Mouse (Mus musculus): ENCODE data around the gene Mindy4b-ps.

Mindy4b-ps gene

GRCm38 (mm10) chr3:58785863-58786262 lies 36.2 kb downstream of the Mindy4b-ps start:
- no peak for DNase-seq (ENCODE audit: low read depth, low spot score)

- DNase-seq (ENCODE audit: low read depth, low spot score), result peak; percentile 16
These were observed 37.7 kb downstream of the Mindy4b-ps start for GRCm38 (mm10) chr3:58784219-58785092.

GRCm38 (mm10) chr3:58783602-58784218 lies 38.4 kb downstream of the Mindy4b-ps start:
- no peak for DNase-seq (ENCODE audit: low read depth, low spot score)

GRCm38 (mm10) chr3:58756429-58756828 lies 65.7 kb downstream of the Mindy4b-ps start:
- no peak for DNase-seq (ENCODE audit: low read depth, low spot score)

GRCm38 (mm10) chr3:58755769-58756168 lies 66.3 kb downstream of the Mindy4b-ps start:
- no peak for DNase-seq (ENCODE audit: low read depth, low spot score)

GRCm38 (mm10) chr3:58754361-58754760 lies 67.8 kb downstream of the Mindy4b-ps start:
- no peak for DNase-seq (ENCODE audit: low read depth, low spot score)

GRCm38 (mm10) chr3:58751818-58752620 lies 70.1 kb downstream of the Mindy4b-ps start:
- no peak for DNase-seq (ENCODE audit: low read depth, low spot score)

GRCm38 (mm10) chr3:58748724-58749123 lies 73.4 kb downstream of the Mindy4b-ps start:
- no peak for DNase-seq (ENCODE audit: low read depth, low spot score)

- DNase-seq (ENCODE audit: low read depth, low spot score), result no peak
These were observed 74.2 kb downstream of the Mindy4b-ps start for GRCm38 (mm10) chr3:58747924-58748323.

GRCm38 (mm10) chr3:58739536-58739935 lies 82.6 kb downstream of the Mindy4b-ps start:
- DNase-seq (ENCODE audit: low read depth, low spot score), result no peak

Data from embryo, embryonic 11.5 days (tissue).